Mouse (Mus musculus) CH12.LX (cell line): ENCODE data around the gene Btbd16. TPM values are rescaled to one million over a fixed set of nuclear protein-coding genes. Genes with fewer than 3 reads are reported as not detected.

ENCODE experiments used
- DNase-seq: peaks from one replicate; pipeline ENCODE4 v3.0.0-alpha.2; 2013; ENCODE audit errors: extremely low read depth
- H3K27ac ChIP-seq: 2 replicates; pipeline ENCODE4 v1.5.1; 2012; ENCODE audit warnings: low read depth, mild to moderate bottlenecking, control low read depth, moderate library complexity; ENCODE audit not compliant: insufficient read depth
- H3K27me3 ChIP-seq: replicated peaks from 2 replicates; pipeline ENCODE3; 2012; ENCODE audit warnings: inconsistent platforms
- H3K36me3 ChIP-seq, 2 experiments: replicated peaks in 1 of 2; 2 replicates each; pipeline versions ENCODE3 to v1.6.1; 2012; ENCODE audit warnings: inconsistent platforms in 1 of 2, low read length in 1 of 2, mild to moderate bottlenecking in 1 of 2, mixed read lengths in 1 of 2, moderate library complexity in 1 of 2; ENCODE audit not compliant: control insufficient read depth in 1 of 2, insufficient read depth in 1 of 2
- H3K4me1 ChIP-seq, 2 experiments: 2 replicates each; pipeline ENCODE4 v1.6.1; 2012; ENCODE audit warnings: inconsistent platforms in 1 of 2, moderate library complexity in 1 of 2; ENCODE audit not compliant: insufficient read depth in 2 of 2, control insufficient read depth in 1 of 2
- H3K4me2 ChIP-seq: 2 replicates; pipeline ENCODE4 v1.6.1; 2012; ENCODE audit warnings: low read depth, mild to moderate bottlenecking, control low read depth; ENCODE audit not compliant: poor library complexity, insufficient read depth, severe bottlenecking
- H3K4me3 ChIP-seq, 3 experiments: fragments of 150-350 bp in 1 of 3; sonication (generic) in 1 of 3; replicated peaks in 1 of 3; 2 replicates each; pipeline versions ENCODE3 to v1.5.1; 2011 to 2012; ENCODE audit warnings: low read depth in 2 of 3, low read length in 2 of 3, mild to moderate bottlenecking in 2 of 3, moderate library complexity in 2 of 3, control low read depth in 1 of 3, improper control_type of control experiment in 1 of 3, inconsistent platforms in 1 of 3, mixed read lengths in 1 of 3; ENCODE audit not compliant: poor library complexity in 1 of 3
- H3K79me2 ChIP-seq: replicated peaks from 2 replicates; pipeline ENCODE4 v1.6.1; 2012; ENCODE audit warnings: mild to moderate bottlenecking, moderate library complexity; ENCODE audit not compliant: control insufficient read depth, poor library complexity, insufficient read depth, severe bottlenecking; ENCODE audit errors: extremely low read depth
- H3K9ac ChIP-seq: 2 replicates; pipeline ENCODE4 v1.6.1; 2012; ENCODE audit warnings: low read depth, mild to moderate bottlenecking, control low read depth, moderate library complexity; ENCODE audit not compliant: insufficient read depth
- H3K9me3 ChIP-seq: replicated peaks from 2 replicates; pipeline ENCODE3; 2012; ENCODE audit warnings: low read length, inconsistent platforms, mixed read lengths
- BHLHE40 ChIP-seq: IDR thresholded peaks from 2 replicates; pipeline ENCODE4 v1.6.1; 2011; ENCODE audit warnings: mild to moderate bottlenecking, low read depth, low read length, improper control_type of control experiment
- CHD1 ChIP-seq: IDR thresholded peaks from 2 replicates; pipeline ENCODE4 v1.6.1; 2012; ENCODE audit warnings: low read depth, low read length, improper control_type of control experiment, inconsistent platforms
- CTCF ChIP-seq, 2 experiments: IDR thresholded peaks in 1 of 2; conservative IDR thresholded peaks in 1 of 2; 2 replicates each; pipeline ENCODE4 v1.5.1; 2011 to 2012; ENCODE audit warnings: low read depth in 2 of 2, low read length in 2 of 2, improper control_type of control experiment in 1 of 2, inconsistent platforms in 1 of 2, mild to moderate bottlenecking in 1 of 2, moderate library complexity in 1 of 2
- ELF1 ChIP-seq: IDR thresholded peaks from 2 replicates; pipeline ENCODE4 v1.6.1; 2014; ENCODE audit warnings: low read depth, mild to moderate bottlenecking, inconsistent platforms, low read length, improper control_type of control experiment
- EP300 ChIP-seq: IDR thresholded peaks from 2 replicates; pipeline ENCODE4 v1.6.1; 2011; ENCODE audit warnings: low read length, improper control_type of control experiment
- ETS1 ChIP-seq: conservative IDR thresholded peaks from 2 replicates; pipeline ENCODE4 v1.6.1; 2012; ENCODE audit warnings: low read depth, mild to moderate bottlenecking, inconsistent platforms, low read length, improper control_type of control experiment, moderate library complexity
- GABPA ChIP-seq: IDR thresholded peaks from 2 replicates; pipeline ENCODE4 v1.6.1; 2012; ENCODE audit warnings: low read depth, low read length, improper control_type of control experiment, inconsistent platforms; ENCODE audit not compliant: insufficient replicate concordance
- HCFC1 ChIP-seq: IDR thresholded peaks from 2 replicates; pipeline ENCODE4 v1.6.1; 2012; ENCODE audit warnings: low read depth, mild to moderate bottlenecking, inconsistent platforms, low read length, improper control_type of control experiment
- KAT2A ChIP-seq: IDR thresholded peaks from 2 replicates; pipeline ENCODE4 v1.6.1; 2012; ENCODE audit warnings: low read length, improper control_type of control experiment, inconsistent platforms; ENCODE audit not compliant: insufficient replicate concordance
- MAFK ChIP-seq: IDR thresholded peaks from 2 replicates; pipeline ENCODE4 v1.6.1; 2011; ENCODE audit warnings: low read length, improper control_type of control experiment; ENCODE audit not compliant: insufficient replicate concordance
- MAZ ChIP-seq: IDR thresholded peaks from 2 replicates; pipeline ENCODE4 v1.6.1; 2012; ENCODE audit warnings: low read depth, mild to moderate bottlenecking, inconsistent platforms, low read length, improper control_type of control experiment, moderate library complexity
- MXI1 ChIP-seq: IDR thresholded peaks from 2 replicates; pipeline ENCODE4 v1.6.1; 2011; ENCODE audit warnings: mild to moderate bottlenecking, low read depth, low read length, improper control_type of control experiment
- NRF1 ChIP-seq: IDR thresholded peaks from 2 replicates; pipeline ENCODE4 v1.6.1; 2014; ENCODE audit warnings: low read depth, mild to moderate bottlenecking, inconsistent platforms, low read length, improper control_type of control experiment, moderate library complexity
- POLR2A ChIP-seq: IDR thresholded peaks from 2 replicates; pipeline ENCODE4 v1.6.1; 2011; ENCODE audit warnings: low read depth, mild to moderate bottlenecking, improper control_type of control experiment, low read length
- RAD21 ChIP-seq: IDR thresholded peaks from 2 replicates; pipeline ENCODE4 v1.6.1; 2011; ENCODE audit warnings: low read depth, mild to moderate bottlenecking, low read length, improper control_type of control experiment, moderate library complexity
- RCOR1 ChIP-seq: conservative IDR thresholded peaks from 2 replicates; pipeline ENCODE4 v1.6.1; 2012; ENCODE audit warnings: low read depth, mild to moderate bottlenecking, inconsistent platforms, low read length, improper control_type of control experiment
- SIN3A ChIP-seq: IDR thresholded peaks from 2 replicates; pipeline ENCODE4 v1.6.1; 2012; ENCODE audit warnings: low read length, improper control_type of control experiment, inconsistent platforms
- SMC3 ChIP-seq: IDR thresholded peaks from 2 replicates; pipeline ENCODE4 v1.6.1; 2011; ENCODE audit warnings: low read depth, low read length, improper control_type of control experiment
- TBP ChIP-seq: conservative IDR thresholded peaks from 2 replicates; pipeline ENCODE4 v1.6.1; 2011; ENCODE audit warnings: low read depth, low read length, improper control_type of control experiment
- UBTF ChIP-seq: IDR thresholded peaks from 2 replicates; pipeline ENCODE4 v1.6.1; 2012; ENCODE audit warnings: low read depth, mild to moderate bottlenecking, inconsistent platforms, low read length, improper control_type of control experiment, moderate library complexity
- USF1 ChIP-seq: IDR thresholded peaks from 2 replicates; pipeline ENCODE4 v1.6.1; 2014; ENCODE audit warnings: low read depth, mild to moderate bottlenecking, inconsistent platforms, low read length, improper control_type of control experiment
- USF2 ChIP-seq: conservative IDR thresholded peaks from 2 replicates; pipeline ENCODE4 v1.6.1; 2011; ENCODE audit warnings: low read depth, low read length, improper control_type of control experiment
- ZMIZ1 ChIP-seq: IDR thresholded peaks from 2 replicates; pipeline ENCODE4 v1.6.1; 2012; ENCODE audit warnings: low read depth, mild to moderate bottlenecking, inconsistent platforms, low read length, improper control_type of control experiment
- ZNF384 ChIP-seq: IDR thresholded peaks from 2 replicates; pipeline ENCODE4 v1.6.1; 2012; ENCODE audit warnings: low read depth, low read length, improper control_type of control experiment, inconsistent platforms
- dilution Hi-C: fragments of 300-500 bp; cut with MboI; formaldehyde crosslinking; loops from 2 replicates; pipeline ENCODE4 v1.14.3; 2020; ENCODE audit warnings: low sequenced_read_pairs; ENCODE audit not compliant: extremely low pct_unique_long_range_greater_than_20kb, extremely low pct_ligation_motif_present
- in situ Hi-C: fragments of 300-500 bp; cut with MboI; formaldehyde crosslinking; loops from 3 replicates; pipeline ENCODE4 v1.14.3; 2019; ENCODE audit warnings: low sequenced_read_pairs, low pct_ligation_motif_present, low pct_unique_long_range_greater_than_20kb, mixed read lengths
- polyA plus RNA-seq: library from polyadenylated mRNA; unstranded; fragments of >175 nt; gene quantifications from 2 replicates; pipeline ENCODE4 v1.2.1, GENCODE M21; 2012; ENCODE audit warnings: low read depth; ENCODE audit not compliant: insufficient read length
- total RNA-seq, 2 experiments: library from RNA; depleted of rRNA; stranded (reverse); fragments of 300-350 nt in 1 of 2; fragments of >200 nt in 1 of 2; gene quantifications; 2 replicates each; pipeline ENCODE4 v1.2.3; 2012 to 2014

Gene Btbd16
- total and polyA plus RNA-seq, 3 experiments = not detected

- Histone ChIP-seq H3K27me3 (peaks cover 70% of the 10 kb centered on the region), H3K4me3 (no peak overlapping the region), H3K4me2 (no peak overlapping the region), H3K36me3 (no peaks in the 10 kb centered on the region), H3K79me2 (no peaks in the 10 kb centered on the region), H3K27ac (no peak overlapping the region), H3K9me3 (peaks cover 8% of the 10 kb centered on the region), H3K9ac (no peak overlapping the region), H3K4me1 (peaks cover 7 to 32% of the 10 kb centered on the region in 2 experiments)
- in situ Hi-C loops (no loop called here), dilution Hi-C loops (no loop called here)
- TF ChIP-seq ZMIZ1 = no peak
- no peak for TF ChIP-seq NRF1
- TF ChIP-seq ZNF384 = no peak
- TF ChIP-seq SIN3A = no peak
- no peak for TF ChIP-seq CTCF (conservative IDR thresholded peaks at IDR 0.05 in 1 of 2, IDR thresholded peaks at IDR 0.05 in 1 of 2; ENCODE audit: low read depth in 2 of 2, low read length in 2 of 2)
- no peak for TF ChIP-seq KAT2A
- no peak for TF ChIP-seq TBP
- no peak for TF ChIP-seq MAZ
- TF ChIP-seq EP300 = no peak
- TF ChIP-seq MXI1 = no peak
- TF ChIP-seq BHLHE40 = no peak
- TF ChIP-seq MAFK = no peak
- no peak for TF ChIP-seq POLR2A
- TF ChIP-seq RCOR1 = no peak
- no peak for TF ChIP-seq ELF1
- no peak for TF ChIP-seq HCFC1
- TF ChIP-seq SMC3 = no peak
- no peak for TF ChIP-seq UBTF
- no peak for DNase-seq
Observed at GRCm38 (mm10) chr7:130826343-130826742, 52.5 kb downstream of the Btbd16 start.

GRCm38 (mm10) chr7:130827431-130827830, 53.6 kb downstream of the Btbd16 start:
- Histone ChIP-seq H3K79me2 (no peaks in the 10 kb centered on the region), H3K4me3 (peak overlapping the region in 1 of 3 experiments; percentile 38), H3K27ac (no peak overlapping the region), H3K9ac (no peak overlapping the region), H3K4me2 (peak overlapping the region; percentile 96; the same call in 1 of the 2 replicates), H3K9me3 (peaks cover 8% of the 10 kb centered on the region), H3K27me3 (peaks cover 70% of the 10 kb centered on the region), H3K4me1 (peaks cover 7 to 26% of the 10 kb centered on the region in 2 experiments), H3K36me3 (no peaks in the 10 kb centered on the region)
- TF ChIP-seq RAD21 = peak; percentile 9
- TF ChIP-seq CHD1 = no peak
- no peak for TF ChIP-seq TBP
- peak; percentile 45 for TF ChIP-seq SMC3
- no peak for TF ChIP-seq USF1
- no peak for TF ChIP-seq UBTF
- TF ChIP-seq CTCF (conservative IDR thresholded peaks at IDR 0.05 in 1 of 2, IDR thresholded peaks at IDR 0.05 in 1 of 2; ENCODE audit: low read depth in 2 of 2, low read length in 2 of 2) = peak in 1 of 2 experiments; percentile 33; a peak in 3 of 4 replicates
- TF ChIP-seq GABPA = no peak
- TF ChIP-seq EP300 = no peak
- TF ChIP-seq ETS1 = no peak
- no peak for TF ChIP-seq USF2
- in situ Hi-C loops (no loop called here), dilution Hi-C loops (no loop called here)
- DNase-seq = no peak
